Mouse (Mus musculus) ES-Bruce4 (cell line): ENCODE data around the gene Fanci.

Experiments
- CTCF ChIP-seq: IDR thresholded peaks from one replicate; pipeline ENCODE4 v1.8.1; 2011; ENCODE audit warnings: low read depth, low read length
- POLR2A ChIP-seq: IDR thresholded peaks from one replicate; pipeline ENCODE4 v1.8.1; 2011; ENCODE audit warnings: low read length; ENCODE audit not compliant: insufficient read depth

DNA sequence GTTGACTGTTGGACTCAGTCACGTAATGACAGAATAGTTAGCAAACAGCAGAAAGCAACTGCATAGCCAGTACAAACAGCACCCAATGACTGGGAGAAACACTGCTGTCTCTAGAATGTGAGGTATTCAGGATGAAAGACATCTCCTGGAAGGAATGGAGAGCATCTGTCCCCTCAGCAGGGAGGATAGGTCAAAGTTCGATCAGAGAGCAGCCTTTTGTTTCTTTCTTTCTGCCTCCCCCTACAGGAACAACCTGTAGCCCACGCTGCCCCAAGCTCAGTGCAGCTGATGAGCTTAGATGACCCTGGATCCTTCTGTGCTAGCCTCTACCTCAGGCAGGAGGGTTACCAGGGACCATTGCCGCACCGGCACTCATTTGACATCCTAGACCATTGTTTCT is 36.5 kb downstream of the Fanci start:
- TF ChIP-seq POLR2A (no peak), CTCF (no peak)
